Mouse (Mus musculus): ENCODE results near the gene Tshz2. TPM values are rescaled to one million over a fixed set of nuclear protein-coding genes. Genes with fewer than 3 reads are reported as not detected.

Tshz2 gene
- total RNA-seq, 1 experiment from 2014 or later, result not detected

DNA sequence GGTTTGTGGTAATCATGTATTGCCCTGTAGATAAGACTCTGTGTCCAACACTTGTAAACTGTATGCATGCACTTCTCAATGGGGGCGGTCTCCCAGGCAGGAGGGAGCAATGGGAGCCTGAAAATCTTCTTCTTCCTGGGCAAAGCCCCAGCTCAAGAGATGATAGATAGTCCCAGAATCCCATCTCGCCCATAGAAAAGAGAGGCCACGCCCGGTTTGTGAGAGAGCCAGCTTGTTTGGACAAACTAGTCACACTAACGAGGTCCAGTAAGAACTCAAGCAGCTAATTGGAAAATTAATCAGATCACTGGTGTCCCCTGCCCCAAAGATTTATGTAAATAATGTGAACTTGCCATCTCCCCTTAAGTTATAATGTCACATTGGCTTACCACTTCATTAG lies 292.7 kb downstream of the Tshz2 start:
- no peak for ATAC-seq (replicated peaks in 1 of 2; ENCODE audit: insufficient read depth in 1 of 2, low FRiP score in 2 of 2, low TSS enrichment in 1 of 2, low read depth in 1 of 2, poor library complexity in 2 of 2, severe bottlenecking in 2 of 2)

- ATAC-seq (replicated peaks in 1 of 2; ENCODE audit: insufficient read depth in 1 of 2, low FRiP score in 2 of 2, low TSS enrichment in 1 of 2, low read depth in 1 of 2, poor library complexity in 2 of 2, severe bottlenecking in 2 of 2), result no peak
Measured at GRCm38 (mm10) chr2:169926016-169926415, 293.2 kb downstream of the Tshz2 start.

DNA sequence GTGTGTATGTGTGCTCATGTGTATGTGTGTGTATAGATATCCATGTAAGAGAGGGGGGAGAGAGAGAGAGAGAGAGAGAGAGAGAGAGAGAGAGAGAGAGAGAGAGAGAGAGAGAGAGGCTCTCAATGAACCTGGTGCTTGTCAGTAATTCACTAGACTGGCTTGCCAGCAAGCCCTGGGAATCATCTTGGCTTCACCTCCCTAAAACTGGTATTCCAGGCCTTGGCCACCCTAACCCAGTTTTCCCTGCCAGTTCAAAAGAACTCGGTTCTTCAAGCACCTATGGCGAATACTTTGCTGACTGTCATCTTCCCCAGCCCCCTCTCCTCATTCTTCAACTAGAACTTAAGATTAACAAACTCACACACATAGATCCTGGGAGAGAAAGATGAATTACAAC lies 294.6 kb downstream of the Tshz2 start:
- ATAC-seq (replicated peaks in 1 of 2; ENCODE audit: insufficient read depth in 1 of 2, low FRiP score in 2 of 2, low TSS enrichment in 1 of 2, low read depth in 1 of 2, poor library complexity in 2 of 2, severe bottlenecking in 2 of 2), result no peak

GRCm38 (mm10) chr2:169928447-169929120 lies 295.8 kb downstream of the Tshz2 start:
- ATAC-seq (replicated peaks in 1 of 2; ENCODE audit: insufficient read depth in 1 of 2, low FRiP score in 2 of 2, low TSS enrichment in 1 of 2, low read depth in 1 of 2, poor library complexity in 2 of 2, severe bottlenecking in 2 of 2), result 0 out of 4 replicates have a peak, but pooled peaks of 1 of the 2 experiments have one; percentile 33

GRCm38 (mm10) chr2:169929540-169930497 lies 297.0 kb downstream of the Tshz2 start:
- ATAC-seq (replicated peaks in 1 of 2; ENCODE audit: insufficient read depth in 1 of 2, low FRiP score in 2 of 2, low TSS enrichment in 1 of 2, low read depth in 1 of 2, poor library complexity in 2 of 2, severe bottlenecking in 2 of 2), result peak; percentile 58 to 75; a peak in 3 of 4 replicates

DNA sequence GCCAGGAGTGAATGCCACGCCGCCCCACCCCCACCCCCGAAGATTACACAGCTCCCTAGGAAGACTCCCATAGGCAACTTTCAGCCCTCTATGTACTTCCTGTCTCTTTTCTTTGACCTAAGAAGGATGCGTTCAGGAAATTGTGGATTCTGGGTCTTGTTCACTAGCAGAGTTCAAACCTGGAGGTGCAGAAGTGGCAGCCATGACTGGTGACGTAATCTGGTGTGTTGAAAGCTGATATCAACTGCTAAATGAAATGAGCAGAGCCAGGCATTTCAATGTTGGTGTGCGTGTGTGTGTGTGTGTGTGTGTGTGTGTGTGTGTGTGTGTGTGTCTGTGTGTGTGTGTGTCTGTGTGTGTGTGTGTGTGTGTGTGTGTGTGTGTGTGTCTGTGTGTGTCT lies 302.8 kb downstream of the Tshz2 start:
- ATAC-seq (replicated peaks in 1 of 2; ENCODE audit: insufficient read depth in 1 of 2, low FRiP score in 2 of 2, low TSS enrichment in 1 of 2, low read depth in 1 of 2, poor library complexity in 2 of 2, severe bottlenecking in 2 of 2), result no peak

DNA sequence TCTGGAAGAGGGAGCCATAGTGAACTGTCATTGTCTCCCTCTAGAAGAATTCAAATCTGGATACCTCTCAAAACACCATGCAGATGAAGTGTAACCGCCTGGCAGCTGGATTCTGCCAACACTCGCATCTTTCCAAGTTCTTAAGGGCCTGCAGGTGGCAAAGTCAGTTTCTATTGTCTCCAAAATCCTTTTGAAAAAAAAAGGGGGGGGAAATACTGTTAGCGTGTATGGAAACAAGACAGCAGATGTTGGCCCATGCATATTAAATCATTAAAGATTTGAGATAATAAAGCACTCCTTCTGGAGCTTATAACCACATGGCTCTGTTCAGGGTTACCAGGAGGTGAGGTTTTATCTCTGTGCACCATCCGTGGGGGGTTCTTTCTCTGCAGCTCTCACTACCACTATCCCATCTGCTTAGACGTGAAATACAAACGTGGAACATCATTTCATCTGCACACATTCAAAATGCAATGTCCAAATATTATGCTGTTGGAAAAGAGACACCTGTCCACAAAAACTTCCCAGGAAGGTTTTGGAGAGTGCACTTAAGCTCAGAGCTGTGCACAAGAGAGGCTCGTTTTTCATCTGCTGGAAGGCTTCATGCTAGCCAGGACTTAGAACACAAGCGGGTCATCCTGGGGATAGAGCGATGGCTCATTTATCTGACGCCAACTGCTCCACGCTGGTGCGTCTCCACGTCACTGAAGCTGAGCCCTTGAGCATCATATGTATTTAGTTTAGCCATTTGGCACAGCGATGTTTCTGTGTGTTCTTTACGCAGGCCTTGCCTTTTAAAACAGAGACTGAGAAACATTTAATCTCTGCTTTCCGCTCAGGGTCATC lies 307.7 kb downstream of the Tshz2 start:
- no peak for ATAC-seq (replicated peaks in 1 of 2; ENCODE audit: insufficient read depth in 1 of 2, low FRiP score in 2 of 2, low TSS enrichment in 1 of 2, low read depth in 1 of 2, poor library complexity in 2 of 2, severe bottlenecking in 2 of 2)

- no peak for ATAC-seq (replicated peaks in 1 of 2; ENCODE audit: insufficient read depth in 1 of 2, low FRiP score in 2 of 2, low TSS enrichment in 1 of 2, low read depth in 1 of 2, poor library complexity in 2 of 2, severe bottlenecking in 2 of 2)
Measured at GRCm38 (mm10) chr2:169943727-169944126, 310.9 kb downstream of the Tshz2 start.

DNA sequence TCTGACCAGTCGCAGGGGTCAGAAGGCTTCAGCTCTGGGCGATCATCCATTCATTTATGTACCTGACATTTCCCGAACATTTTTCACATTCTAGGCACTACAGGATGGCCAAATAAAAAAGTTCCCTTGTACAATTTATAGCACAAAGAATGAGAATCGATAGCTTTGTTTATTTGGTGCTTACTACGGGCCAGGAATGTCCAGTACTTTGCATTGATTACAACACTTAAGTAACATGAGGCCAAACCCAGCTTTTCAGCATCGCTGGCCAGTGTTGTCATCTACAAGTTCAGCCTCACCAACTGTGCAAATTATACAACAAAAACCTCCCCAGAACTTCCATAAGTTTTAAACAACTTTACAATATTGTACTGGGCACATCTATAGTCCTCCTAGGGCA lies 315.3 kb downstream of the Tshz2 start:
- no peak for ATAC-seq (replicated peaks in 1 of 2; ENCODE audit: insufficient read depth in 1 of 2, low FRiP score in 2 of 2, low TSS enrichment in 1 of 2, low read depth in 1 of 2, poor library complexity in 2 of 2, severe bottlenecking in 2 of 2)

GRCm38 (mm10) chr2:169951041-169951440 lies 318.2 kb downstream of the Tshz2 start:
- ATAC-seq (replicated peaks in 1 of 2; ENCODE audit: insufficient read depth in 1 of 2, low FRiP score in 2 of 2, low TSS enrichment in 1 of 2, low read depth in 1 of 2, poor library complexity in 2 of 2, severe bottlenecking in 2 of 2), result no peak

- no peak for ATAC-seq (replicated peaks in 1 of 2; ENCODE audit: insufficient read depth in 1 of 2, low FRiP score in 2 of 2, low TSS enrichment in 1 of 2, low read depth in 1 of 2, poor library complexity in 2 of 2, severe bottlenecking in 2 of 2)
Measured at GRCm38 (mm10) chr2:169952981-169953380, 320.2 kb downstream of the Tshz2 start.

DNA sequence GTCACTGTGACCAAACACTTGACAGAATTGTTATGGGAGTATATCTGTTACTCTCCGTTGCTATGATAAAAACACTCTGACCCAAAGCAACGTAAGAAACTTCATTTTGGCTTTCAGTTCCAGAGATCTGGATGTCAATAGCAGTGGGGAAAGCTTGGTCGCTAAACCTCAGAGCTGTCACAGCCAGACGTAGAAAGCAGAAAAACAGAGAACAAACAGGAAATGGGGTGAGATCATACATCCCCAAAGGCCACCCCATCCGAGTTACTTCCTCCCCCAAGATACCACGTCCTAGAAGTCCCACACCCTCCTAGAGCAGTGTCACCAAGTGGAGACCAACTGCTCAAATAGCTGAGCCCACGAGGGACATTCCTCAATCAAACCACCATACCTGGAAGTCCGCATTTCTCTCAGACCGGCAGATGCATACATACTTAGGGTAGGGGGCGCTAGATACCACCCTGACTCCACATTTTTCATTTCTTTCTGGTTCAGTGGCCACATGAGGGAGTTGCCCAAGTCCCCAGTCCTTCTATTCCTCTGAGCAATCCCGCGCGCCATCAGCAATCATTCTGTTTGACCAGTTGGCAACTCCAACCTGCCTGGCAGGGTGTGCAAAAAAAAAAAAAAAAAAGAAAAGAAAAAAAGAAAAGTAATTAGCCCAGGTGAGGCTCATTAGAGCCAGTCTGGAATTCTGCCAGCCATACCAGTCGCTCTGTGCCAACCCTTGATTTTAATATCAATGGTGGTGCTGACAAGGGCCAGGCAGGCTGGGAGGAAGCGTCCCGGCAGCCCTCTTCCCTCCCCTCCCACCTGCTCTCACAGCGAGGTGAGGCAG lies 326.1 kb downstream of the Tshz2 start:
- peak; percentile 7 to 12; a peak in 1 of 4 replicates for ATAC-seq (replicated peaks in 1 of 2; ENCODE audit: insufficient read depth in 1 of 2, low FRiP score in 2 of 2, low TSS enrichment in 1 of 2, low read depth in 1 of 2, poor library complexity in 2 of 2, severe bottlenecking in 2 of 2)

DNA sequence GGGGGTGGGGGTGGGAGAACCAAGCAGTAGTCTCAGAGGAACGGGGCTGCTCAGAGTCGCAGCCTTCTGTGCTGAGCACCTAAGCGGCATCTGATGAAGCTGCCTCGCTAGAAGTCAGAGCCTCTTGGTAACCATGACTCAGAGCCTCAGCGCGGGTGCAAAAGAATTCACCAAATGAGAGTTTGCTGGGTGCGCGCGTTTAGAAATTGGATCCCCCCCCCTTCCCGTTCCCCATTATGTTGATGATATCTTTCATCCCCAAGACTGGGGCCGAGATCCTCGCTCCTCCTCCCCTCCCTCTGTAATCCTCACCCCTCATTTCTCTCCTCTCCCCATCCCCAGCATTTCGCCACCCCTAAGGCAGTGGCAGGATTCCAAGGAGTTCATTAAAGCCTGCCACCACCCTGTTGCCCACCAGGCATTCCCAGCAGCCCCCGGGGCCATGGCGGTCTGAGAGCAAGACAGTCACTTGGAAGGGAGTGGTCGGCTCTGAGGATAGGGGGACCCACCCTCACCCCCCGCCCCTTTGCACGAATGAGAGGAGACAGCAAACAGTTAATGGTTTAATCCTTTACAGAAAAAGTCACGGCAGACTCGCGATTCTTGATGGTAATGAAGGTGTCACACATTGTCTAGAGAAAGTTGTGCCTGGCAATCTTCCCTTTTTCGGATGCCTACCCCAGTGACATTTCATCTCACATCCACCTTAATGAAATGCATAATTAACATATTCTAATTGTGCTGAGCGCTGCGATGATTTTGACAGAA lies 328.8 kb downstream of the Tshz2 start:
- ATAC-seq (replicated peaks in 1 of 2; ENCODE audit: insufficient read depth in 1 of 2, low FRiP score in 2 of 2, low TSS enrichment in 1 of 2, low read depth in 1 of 2, poor library complexity in 2 of 2, severe bottlenecking in 2 of 2), result no peak

- no peak for ATAC-seq (replicated peaks in 1 of 2; ENCODE audit: insufficient read depth in 1 of 2, low FRiP score in 2 of 2, low TSS enrichment in 1 of 2, low read depth in 1 of 2, poor library complexity in 2 of 2, severe bottlenecking in 2 of 2)
Measured at GRCm38 (mm10) chr2:169962231-169962600, 329.4 kb downstream of the Tshz2 start.

DNA sequence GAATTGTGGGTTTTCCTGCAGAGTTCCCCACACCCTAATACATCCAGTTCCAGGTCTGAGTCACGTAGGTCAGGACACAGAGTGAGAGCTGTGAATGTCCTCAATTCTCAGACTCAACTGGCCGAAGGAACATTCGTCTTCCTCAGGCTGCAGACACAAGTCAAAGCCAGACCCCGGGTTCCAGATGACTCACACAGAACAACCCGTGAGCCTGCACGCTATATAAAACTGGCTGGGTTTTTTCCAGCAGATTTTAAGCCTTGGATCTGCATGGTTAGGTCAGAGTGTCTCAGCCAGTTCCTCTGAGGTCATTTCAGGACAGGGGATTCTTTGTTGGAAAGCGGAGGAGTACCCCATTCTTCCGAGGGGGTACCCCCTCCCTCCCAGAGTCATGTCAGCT lies 330.0 kb downstream of the Tshz2 start:
- ATAC-seq (replicated peaks in 1 of 2; ENCODE audit: insufficient read depth in 1 of 2, low FRiP score in 2 of 2, low TSS enrichment in 1 of 2, low read depth in 1 of 2, poor library complexity in 2 of 2, severe bottlenecking in 2 of 2), result no peak

DNA sequence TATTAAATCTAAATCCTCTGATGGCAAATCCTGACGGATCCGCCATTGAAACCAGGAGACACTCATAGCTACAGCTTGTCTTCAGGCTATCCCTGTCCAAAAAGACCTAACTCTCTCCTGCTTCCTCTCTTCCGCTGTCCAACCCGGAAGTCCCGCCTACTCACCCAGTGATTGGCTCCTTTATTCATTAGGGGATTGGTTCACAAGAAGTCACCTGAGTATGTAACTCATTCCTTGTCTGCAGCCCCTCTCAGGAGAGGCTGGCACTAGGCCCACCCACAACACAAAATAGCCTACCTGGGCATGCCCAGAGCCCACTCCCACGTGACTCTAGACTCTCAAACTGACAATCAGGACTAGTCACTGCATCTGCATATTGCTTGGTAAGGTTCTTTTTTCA lies 337.7 kb downstream of the Tshz2 start:
- ATAC-seq (replicated peaks in 1 of 2; ENCODE audit: insufficient read depth in 1 of 2, low FRiP score in 2 of 2, low TSS enrichment in 1 of 2, low read depth in 1 of 2, poor library complexity in 2 of 2, severe bottlenecking in 2 of 2), result no peak

Data from hematopoietic stem cell, adult 5-6 weeks (primary cell).